15 mouse cellular contexts compared by ENCODE assay signal in the genomic region with DNA sequence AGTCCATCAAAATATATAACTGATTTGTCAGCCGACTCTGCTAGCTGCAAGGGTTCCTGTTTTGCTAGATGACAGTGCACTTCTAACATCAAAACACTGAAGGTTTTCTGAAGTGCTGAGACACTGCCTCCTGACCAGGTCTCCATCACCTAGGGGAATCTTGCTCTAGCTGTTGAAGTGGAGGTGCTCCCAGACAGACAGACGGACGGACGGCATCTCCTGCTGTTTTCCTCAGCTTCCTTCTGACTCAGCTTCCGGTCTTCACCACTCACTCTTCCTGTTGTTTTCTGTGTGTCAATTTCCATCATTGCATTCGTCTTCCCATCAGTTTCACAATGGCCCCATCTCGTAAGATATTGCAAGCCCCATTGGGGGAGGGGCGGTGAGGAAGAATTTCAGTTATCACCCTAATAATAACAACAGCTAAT. TPM values are rescaled to one million over a fixed set of nuclear protein-coding genes. Genes with fewer than 3 reads are reported as not detected.
DNase-seq lines count a peak whose midpoint lies in the region; ATAC-seq lines count a peak whose summit lies in the region.
"Had no signal": no experiment of that assay in that cellular context is flagged by ENCODE, and none has a peak within 500 bp of the region (broad histone marks: within the 10 kb centered on the region; RNA-seq: fewer than 3 reads in every experiment).

No protein-coding gene starts in this region.

- H3K9me3 ChIP-seq in megakaryocyte, embryonic 14.5 days, result no peaks in the 10 kb centered on the region
- H3K9me3 ChIP-seq: forebrain, embryonic 10.5 days; intestine, embryonic 15.5 days had no signal

- peak overlapping the region; percentile 85 for H3K4me3 ChIP-seq in megakaryocyte, embryonic 14.5 days (replicated peaks)
- H3K4me3 ChIP-seq: forebrain, embryonic 10.5 days; intestine, embryonic 15.5 days had no signal

- H3K27me3 ChIP-seq in megakaryocyte, embryonic 14.5 days (replicated peaks), result peaks cover 14% of the 10 kb centered on the region
- H3K27me3 ChIP-seq: intestine, embryonic 15.5 days had no signal

- intact Hi-C loops in left cerebral cortex, postnatal 36 days (cut with DNase I), result no loop called here

- no peak for ATAC-seq in megakaryocyte-erythroid progenitor cell, adult 5-6 weeks (replicated peaks; ENCODE audit: low FRiP score, low TSS enrichment, poor library complexity, severe bottlenecking)
- ATAC-seq: intestine, embryonic 15.5 days had no signal

- peaks cover 70% of the 10 kb centered on the region for H3K4me1 ChIP-seq in megakaryocyte, embryonic 14.5 days
- H3K4me1 ChIP-seq: intestine, embryonic 15.5 days had no signal

- DNase-seq in lung, postnatal 10 days, result peak; percentile 22
- DNase-seq in lung, adult 18-20 months, result no peak
- DNase-seq in induced T-regulatory cell, adult 2 months (ENCODE audit: low read depth), result peak; percentile 78
- DNase-seq in thymus, postnatal 36 days, result peak; percentile 25 to 39
- DNase-seq in adrenal gland, postnatal 25 days, result no peak
- DNase-seq in left cerebral cortex, postnatal 36 days (ENCODE audit: low spot score in 2 of 2), result no peak
- DNase-seq: gastrocnemius, adult 2 months; heart, postnatal 14 days; kidney, postnatal 14 days had no signal

- H3K36me3 ChIP-seq in megakaryocyte, embryonic 14.5 days (replicated peaks; ENCODE audit: low read length), result no peaks in the 10 kb centered on the region
- H3K36me3 ChIP-seq: forebrain, embryonic 10.5 days; intestine, embryonic 15.5 days had no signal

RNA-seq across cellular contexts. Expression of gene Lcp1, which starts 49.7 kb away (rescaled TPM):
- polyA plus RNA-seq in megakaryocyte, embryonic 14.5 days (2012; ENCODE audit: insufficient read depth, low replicate concordance), result 0.66 and 7.1 TPM in 2 replicates
- total RNA-seq in megakaryocyte-erythroid progenitor cell, adult 5-6 weeks (2014; fragmentation: Nextera tagmentation), result 21.1 and 39.8 TPM in 2 replicates
- total RNA-seq in megakaryocyte-erythroid progenitor cell, adult 5-6 weeks (2017), result 29.1 and 29.8 TPM in 2 replicates
- 8.9 and 11.1 TPM in 2 replicates for total RNA-seq in adrenal gland, postnatal 25 days (2021)
- total RNA-seq in left cerebral cortex, postnatal 36 days (2021), result 1 to 10 TPM; 6.2 to 9.0 TPM

RNA-seq across cellular contexts. Expression of gene Lrrc63, which starts 49.9 kb away (rescaled TPM):
- not detected in 2 replicates for polyA plus RNA-seq in megakaryocyte, embryonic 14.5 days (2012; ENCODE audit: insufficient read depth, low replicate concordance)
- not detected in 2 replicates for total RNA-seq in megakaryocyte-erythroid progenitor cell, adult 5-6 weeks (2014; fragmentation: Nextera tagmentation)
- total RNA-seq in megakaryocyte-erythroid progenitor cell, adult 5-6 weeks (2017), result not detected in 2 replicates
- not detected in 2 replicates for total RNA-seq in adrenal gland, postnatal 25 days (2021)
- under 1 TPM in 1 of 2 experiments, not detected in 1; 0.12 TPM for total RNA-seq in left cerebral cortex, postnatal 36 days (2021)
- total RNA-seq: ES-E14; gastrocnemius, adult 2 months; heart, postnatal 14 days; left cerebral cortex, adult 8-10 months had no signal

Comparison
In these comparisons a context has a peak if more than half of its experiments do, and no peak if none do; other contexts are left out.
1. DNase-seq: peak in lung, postnatal 10 days (single experiment), induced T-regulatory cell, adult 2 months (single experiment) and thymus, postnatal 36 days (2 of 2); none in lung, adult 18-20 months (0 of 2), adrenal gland, postnatal 25 days (single experiment) and left cerebral cortex, postnatal 36 days (0 of 2).